Mouse (Mus musculus) limb, embryonic 15.5 days (tissue): ENCODE measurements around the gene Usp13. TPM values are rescaled to one million over a fixed set of nuclear protein-coding genes. Genes with fewer than 3 reads are reported as not detected.

Experiments
- ATAC-seq: fragments of 200-750 bp; cut with Nextera tagmentation; 2 replicates; pipeline ENCODE4 v1.8.0; 2017; ENCODE audit warnings: low read depth, moderate TSS enrichment; ENCODE audit not compliant: insufficient number of reproducible peaks, low FRiP score, low TSS enrichment
- H3K27ac ChIP-seq: fragments of 300-500 bp; sonication (generic); 2 replicates; pipeline ENCODE4 v1.5.1; 2015; ENCODE audit warnings: moderate library complexity, mild to moderate bottlenecking, inconsistent platforms
- H3K27me3 ChIP-seq: fragments of 300-500 bp; sonication (generic); 2 replicates; pipeline ENCODE4 v1.6.1; 2015; ENCODE audit warnings: inconsistent platforms
- H3K36me3 ChIP-seq: fragments of 300-500 bp; sonication (generic); 2 replicates; pipeline ENCODE4 v1.6.1; 2015; ENCODE audit warnings: inconsistent platforms
- H3K4me1 ChIP-seq: fragments of 300-500 bp; sonication (generic); 2 replicates; pipeline ENCODE4 v1.6.1; 2015; ENCODE audit warnings: inconsistent platforms
- H3K4me2 ChIP-seq: fragments of 300-500 bp; sonication (generic); 2 replicates; pipeline ENCODE4 v1.6.1; 2015; ENCODE audit warnings: mild to moderate bottlenecking, inconsistent platforms
- H3K4me3 ChIP-seq: fragments of 300-500 bp; sonication (generic); 2 replicates; pipeline ENCODE4 v1.5.1; 2015; ENCODE audit warnings: mild to moderate bottlenecking, inconsistent platforms
- H3K9ac ChIP-seq: fragments of 300-500 bp; sonication (generic); 2 replicates; pipeline ENCODE4 v1.6.1; 2015; ENCODE audit warnings: inconsistent platforms
- H3K9me3 ChIP-seq: fragments of 300-500 bp; sonication (generic); 2 replicates; pipeline ENCODE4 v1.6.1; 2016; ENCODE audit warnings: inconsistent platforms
- WGBS: fragments of 180-500 bp; shearing (Covaris S2); methylation state at CpG from one replicate; pipeline ENCODE4 v1.1.7; 2015; 5-methylcytosine and 5-hydroxymethylcytosine counted together
- polyA plus RNA-seq: library from polyadenylated mRNA; unstranded; fragments of >200 nt; fragmentation: Nextera tagmentation; extraction: Ambion mirVana; gene quantifications from 2 replicates; pipeline ENCODE4 v1.2.1, GENCODE M21; 2015

Gene Usp13
- polyA plus RNA-seq, 1 experiment from 2014 or later, result 4.7 TPM

DNA sequence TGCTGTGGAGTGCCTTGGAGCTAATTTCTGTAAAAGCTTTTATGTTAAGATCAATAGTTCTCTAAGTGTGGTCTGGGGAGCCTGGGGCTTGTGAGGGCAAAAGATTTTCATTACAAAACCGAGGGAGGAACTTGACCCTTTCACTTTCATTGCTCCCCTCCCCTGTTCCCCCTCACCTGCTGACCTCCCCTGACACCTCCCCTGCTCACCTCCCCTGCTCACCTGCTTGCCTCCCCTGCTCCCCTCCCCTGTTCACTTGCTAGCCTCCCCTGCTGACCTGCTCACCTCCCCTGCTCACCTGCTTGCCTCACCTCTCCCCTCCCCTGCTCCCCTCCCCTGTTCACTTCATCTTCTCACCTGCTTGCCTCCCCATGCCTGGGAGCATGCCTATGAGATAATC lies 134.0 kb downstream of the Usp13 start:
- H3K4me2 ChIP-seq, result no peak overlapping the region
- 4% methylated on average over 1 of the region's 1 CpGs for WGBS
- no peak overlapping the region for H3K9ac ChIP-seq
- no peak for ATAC-seq
- no peaks in the 10 kb centered on the region for H3K36me3 ChIP-seq
- H3K4me1 ChIP-seq, result no peaks in the 10 kb centered on the region
- no peaks in the 10 kb centered on the region for H3K9me3 ChIP-seq
- H3K27ac ChIP-seq, result no peak overlapping the region
- no peak overlapping the region for H3K4me3 ChIP-seq
- H3K27me3 ChIP-seq, result no peaks in the 10 kb centered on the region

- H3K9ac ChIP-seq, result no peak overlapping the region
- H3K9me3 ChIP-seq, result no peaks in the 10 kb centered on the region
- no peak overlapping the region for H3K27ac ChIP-seq
- no peak overlapping the region for H3K4me3 ChIP-seq
- H3K27me3 ChIP-seq, result no peaks in the 10 kb centered on the region
- H3K36me3 ChIP-seq, result no peaks in the 10 kb centered on the region
- WGBS, result 39% methylated on average over 3 of the region's 3 CpGs
- ATAC-seq, result no peak
- H3K4me1 ChIP-seq, result no peaks in the 10 kb centered on the region
- no peak overlapping the region for H3K4me2 ChIP-seq
Observed at GRCm38 (mm10) chr3:32961494-32961893, 144.1 kb downstream of the Usp13 start.

DNA sequence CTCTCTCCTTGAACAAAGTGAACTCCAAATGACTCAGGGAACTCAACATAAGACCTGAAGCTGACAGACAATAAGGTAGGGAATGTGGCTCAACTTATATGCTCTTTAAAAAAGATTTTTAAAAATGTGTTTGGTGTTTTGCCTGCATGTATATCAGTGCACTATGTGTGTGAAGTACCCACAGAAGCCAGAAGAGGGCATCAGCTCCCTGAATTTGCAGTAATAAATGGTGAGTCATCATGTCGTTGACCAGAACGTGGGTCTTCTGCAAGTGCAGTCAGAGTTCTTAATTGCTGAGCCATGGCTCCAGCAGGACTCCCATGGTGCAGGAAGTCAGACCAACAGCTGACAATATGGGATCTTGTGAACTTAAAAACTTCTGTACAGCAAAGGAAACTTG lies 148.2 kb downstream of the Usp13 start:
- no peak overlapping the region for H3K27ac ChIP-seq
- no peak overlapping the region for H3K9ac ChIP-seq
- H3K4me2 ChIP-seq, result no peak overlapping the region
- H3K4me1 ChIP-seq, result no peaks in the 10 kb centered on the region
- no peaks in the 10 kb centered on the region for H3K36me3 ChIP-seq
- no peak overlapping the region for H3K4me3 ChIP-seq
- H3K9me3 ChIP-seq, result no peaks in the 10 kb centered on the region
- no peak for ATAC-seq
- no peaks in the 10 kb centered on the region for H3K27me3 ChIP-seq
- 3% methylated on average over 2 of the region's 2 CpGs for WGBS

- Histone ChIP-seq H3K27me3 (no peaks in the 10 kb centered on the region), H3K4me3 (no peak overlapping the region), H3K4me1 (no peaks in the 10 kb centered on the region), H3K36me3 (no peaks in the 10 kb centered on the region), H3K9me3 (no peaks in the 10 kb centered on the region), H3K9ac (no peak overlapping the region), H3K4me2 (no peak overlapping the region), H3K27ac (no peak overlapping the region)
- no peak for ATAC-seq
- 80% methylated on average over 1 of the region's 1 CpGs for WGBS
Observed at GRCm38 (mm10) chr3:32968671-32969425, 151.5 kb downstream of the Usp13 start.

GRCm38 (mm10) chr3:32970257-32970656 lies 152.9 kb downstream of the Usp13 start:
- ATAC-seq, result no peak
- Histone ChIP-seq H3K4me3 (no peak overlapping the region), H3K36me3 (no peaks in the 10 kb centered on the region), H3K9me3 (no peaks in the 10 kb centered on the region), H3K27ac (no peak overlapping the region), H3K27me3 (no peaks in the 10 kb centered on the region), H3K4me1 (no peaks in the 10 kb centered on the region), H3K9ac (no peak overlapping the region), H3K4me2 (no peak overlapping the region)
- 89% methylated on average over 1 of the region's 1 CpGs for WGBS

- Histone ChIP-seq H3K4me1 (no peaks in the 10 kb centered on the region), H3K36me3 (no peaks in the 10 kb centered on the region), H3K4me3 (no peak overlapping the region), H3K9me3 (no peaks in the 10 kb centered on the region), H3K9ac (no peak overlapping the region), H3K27me3 (no peaks in the 10 kb centered on the region), H3K4me2 (no peak overlapping the region), H3K27ac (no peak overlapping the region)
- 50% methylated on average over 6 of the region's 6 CpGs for WGBS
- no peak for ATAC-seq
Observed at GRCm38 (mm10) chr3:32979238-32979637, 161.9 kb downstream of the Usp13 start.

- Histone ChIP-seq H3K9me3 (no peaks in the 10 kb centered on the region), H3K36me3 (no peaks in the 10 kb centered on the region), H3K9ac (no peak overlapping the region), H3K27ac (no peak overlapping the region), H3K4me2 (no peak overlapping the region), H3K4me3 (no peak overlapping the region), H3K27me3 (no peaks in the 10 kb centered on the region), H3K4me1 (no peaks in the 10 kb centered on the region)
- WGBS, result 20% methylated on average over 4 of the region's 4 CpGs
- ATAC-seq, result no peak
Observed at GRCm38 (mm10) chr3:32979981-32980380, 162.6 kb downstream of the Usp13 start.

DNA sequence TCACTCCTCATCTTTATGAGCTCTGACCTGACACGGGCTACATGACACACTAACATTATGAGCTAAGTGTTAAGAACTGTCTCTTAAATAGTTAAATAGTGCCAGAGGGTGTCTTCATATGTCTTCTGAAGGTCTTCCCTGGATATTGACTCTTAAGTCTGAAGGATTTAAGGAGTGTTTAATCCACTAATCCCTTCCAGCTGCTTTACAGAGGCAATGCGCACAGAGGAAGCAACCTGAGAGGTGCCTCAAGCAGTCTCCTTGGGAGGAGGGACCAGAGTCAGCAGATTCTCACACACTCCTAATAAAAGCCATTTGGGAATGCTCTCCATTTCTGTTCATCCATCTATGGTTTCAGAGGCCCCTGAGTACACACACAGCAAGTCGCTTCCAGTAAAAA lies 167.8 kb downstream of the Usp13 start:
- no peak overlapping the region for H3K4me3 ChIP-seq
- no peak for ATAC-seq

More for the DNA sequence above, 167.8 kb downstream of the Usp13 start:
- Histone ChIP-seq H3K27me3 (no peaks in the 10 kb centered on the region), H3K9me3 (no peaks in the 10 kb centered on the region), H3K4me1 (no peaks in the 10 kb centered on the region), H3K27ac (no peak overlapping the region), H3K9ac (no peak overlapping the region), H3K4me2 (no peak overlapping the region), H3K36me3 (no peaks in the 10 kb centered on the region)
- WGBS, result 29% methylated on average over 3 of the region's 3 CpGs

Other genes starting within 250 kb of the Usp13 start
- 92.8 and 98.0 TPM in 2 replicates for gene Gnb4, start 201.0 kb upstream of the Usp13 start, polyA plus RNA-seq
- 113 and 117 TPM in 2 replicates for gene Actl6a, start 111.2 kb upstream of the Usp13 start, polyA plus RNA-seq
- gene Ndufb5, start 80.6 kb upstream of the Usp13 start, polyA plus RNA-seq, result 263 and 276 TPM in 2 replicates
- 24.2 and 27.4 TPM in 2 replicates for gene Mrpl47, start 79.9 kb upstream of the Usp13 start, polyA plus RNA-seq